Mouse (Mus musculus): ENCODE measurements at regions not wholly inside any gene's neighbourhood (a gene's known extent, or its start where the extent isn't known, plus 50 kb on each side); places are given as distances from the start of the nearest gene placed in this dataset.

DNA sequence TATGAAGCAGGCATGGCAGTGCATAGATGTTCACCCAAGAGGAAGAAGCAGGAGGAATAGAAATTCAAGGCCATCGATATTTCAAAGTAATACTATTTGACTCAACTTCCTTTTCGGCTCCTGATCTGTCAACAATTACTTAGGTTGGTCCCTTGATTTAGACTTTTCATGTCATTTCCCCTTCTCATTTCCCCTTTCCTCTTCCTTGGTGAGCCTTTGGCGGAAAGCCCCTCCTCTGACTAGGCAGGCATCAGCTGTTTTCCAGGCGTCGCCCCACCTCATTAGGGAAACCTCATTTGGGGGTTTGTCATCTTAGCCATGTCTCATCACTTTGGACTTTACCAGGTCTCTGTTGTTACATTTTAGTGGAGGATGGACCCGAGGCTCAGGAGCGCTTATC lies 191.0 kb upstream of the Jarid2 start:
- Histone ChIP-seq H3K27me3 (ENCODE audit: control insufficient read depth, insufficient read depth, low read length) (no peaks in the 10 kb centered on the region), H3K27ac (replicated peaks in 1 of 2; ENCODE audit: control insufficient read depth in 1 of 2, insufficient read depth in 1 of 2, low read depth in 2 of 2, low read length in 2 of 2) (no peak overlapping the region), H3K36me3 (ENCODE audit: control insufficient read depth, insufficient read depth, low read length) (no peaks in the 10 kb centered on the region), H3K9me3 (ENCODE audit: control insufficient read depth, low read length) (peaks cover 5% of the 10 kb centered on the region; the same call in 1 of the 2 replicates), H3K4me3 (ENCODE audit: control insufficient read depth in 1 of 2, insufficient read depth in 1 of 2, low read depth in 1 of 2, low read length in 2 of 2) (no peak overlapping the region), H3K4me1 (ENCODE audit: control insufficient read depth in 2 of 2, insufficient read depth in 2 of 2, low read length in 2 of 2) (no peaks in the 10 kb centered on the region), H3K4me2 (ENCODE audit: low read length) (no peak overlapping the region), H3K9ac (ENCODE audit: low read length) (no peak overlapping the region)
- no peak for ATAC-seq (ENCODE audit: insufficient number of reproducible peaks, insufficient read depth, low FRiP score, low read depth)
- WGBS, result 87% methylated on average over 7 of the region's 7 CpGs

DNA sequence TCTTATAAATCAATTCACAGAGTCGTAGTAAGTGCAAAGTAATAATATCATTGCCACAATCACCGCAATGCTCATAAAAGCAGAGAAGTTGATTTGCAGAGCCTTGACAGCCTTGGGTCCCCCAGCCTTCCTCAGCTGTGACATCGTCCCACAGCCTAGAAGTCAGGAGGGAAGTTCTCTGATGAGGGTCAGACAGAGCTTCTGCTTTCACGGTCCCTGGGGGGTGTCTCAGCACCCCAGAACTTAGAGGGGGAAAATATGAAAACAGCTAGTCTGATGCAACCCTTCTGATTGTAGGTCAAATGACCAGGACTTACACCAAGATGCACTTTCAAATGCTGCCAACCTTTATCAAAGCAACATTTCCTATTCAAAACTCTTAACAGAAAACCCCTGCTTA lies 188.9 kb upstream of the Jarid2 start:
- no peaks in the 10 kb centered on the region for H3K27me3 ChIP-seq (ENCODE audit: control insufficient read depth, insufficient read depth, low read length)
- no peak overlapping the region for H3K4me2 ChIP-seq (ENCODE audit: low read length)
- no peaks in the 10 kb centered on the region for H3K36me3 ChIP-seq (ENCODE audit: control insufficient read depth, insufficient read depth, low read length)
- no peak overlapping the region for H3K9ac ChIP-seq (ENCODE audit: low read length)
- no peak overlapping the region for H3K27ac ChIP-seq (replicated peaks in 1 of 2; ENCODE audit: control insufficient read depth in 1 of 2, insufficient read depth in 1 of 2, low read depth in 2 of 2, low read length in 2 of 2)
- WGBS, result 81% methylated on average over 4 of the region's 4 CpGs
- no peak overlapping the region for H3K4me3 ChIP-seq (ENCODE audit: control insufficient read depth in 1 of 2, insufficient read depth in 1 of 2, low read depth in 1 of 2, low read length in 2 of 2)
- peaks cover 4 to 15% of the 10 kb centered on the region in 2 experiments for H3K4me1 ChIP-seq (ENCODE audit: control insufficient read depth in 2 of 2, insufficient read depth in 2 of 2, low read length in 2 of 2)
- no peak for ATAC-seq (ENCODE audit: insufficient number of reproducible peaks, insufficient read depth, low FRiP score, low read depth)
- H3K9me3 ChIP-seq (ENCODE audit: control insufficient read depth, low read length), result peaks cover 5% of the 10 kb centered on the region; the same call in 1 of the 2 replicates

- H3K9me3 ChIP-seq (ENCODE audit: control insufficient read depth, low read length), result peaks cover 5% of the 10 kb centered on the region; the same call in 1 of the 2 replicates
- WGBS, result 71% methylated on average over 5 of the region's 5 CpGs
- H3K4me1 ChIP-seq (ENCODE audit: control insufficient read depth in 2 of 2, insufficient read depth in 2 of 2, low read length in 2 of 2), result peaks cover 4 to 15% of the 10 kb centered on the region in 2 experiments
- no peak overlapping the region for H3K9ac ChIP-seq (ENCODE audit: low read length)
- no peak overlapping the region for H3K4me3 ChIP-seq (ENCODE audit: control insufficient read depth in 1 of 2, insufficient read depth in 1 of 2, low read depth in 1 of 2, low read length in 2 of 2)
- no peak for ATAC-seq (ENCODE audit: insufficient number of reproducible peaks, insufficient read depth, low FRiP score, low read depth)
- no peaks in the 10 kb centered on the region for H3K27me3 ChIP-seq (ENCODE audit: control insufficient read depth, insufficient read depth, low read length)
- H3K4me2 ChIP-seq (ENCODE audit: low read length), result no peak overlapping the region
- no peak overlapping the region for H3K27ac ChIP-seq (replicated peaks in 1 of 2; ENCODE audit: control insufficient read depth in 1 of 2, insufficient read depth in 1 of 2, low read depth in 2 of 2, low read length in 2 of 2)
- no peaks in the 10 kb centered on the region for H3K36me3 ChIP-seq (ENCODE audit: control insufficient read depth, insufficient read depth, low read length)
Observed at GRCm38 (mm10) chr13:44541243-44541653, 188.0 kb upstream of the Jarid2 start.

DNA sequence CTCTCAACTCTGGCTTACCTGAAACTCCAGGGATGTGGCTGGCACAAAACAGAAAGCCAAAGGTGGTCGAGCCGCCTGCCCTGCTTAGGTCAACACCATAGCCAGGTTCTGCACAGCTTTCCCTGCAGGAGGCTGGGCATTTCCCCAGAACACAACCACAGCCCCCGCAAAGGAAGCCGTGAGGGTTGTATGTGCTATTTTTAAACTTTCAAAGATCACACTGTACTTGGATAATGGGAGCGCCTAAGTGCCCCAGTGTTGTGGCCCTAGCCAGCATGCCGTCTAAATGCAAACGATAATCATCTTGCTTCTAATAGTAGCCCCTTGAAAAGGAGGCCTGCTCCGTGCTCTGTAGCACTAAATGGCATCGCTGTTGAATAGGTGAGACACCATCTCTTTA lies 184.5 kb upstream of the Jarid2 start:
- peak overlapping the region; percentile 44 for H3K4me2 ChIP-seq (ENCODE audit: low read length)
- H3K4me3 ChIP-seq (ENCODE audit: control insufficient read depth in 1 of 2, insufficient read depth in 1 of 2, low read depth in 1 of 2, low read length in 2 of 2), result no peak overlapping the region
- H3K9ac ChIP-seq (ENCODE audit: low read length), result no peak overlapping the region
- ATAC-seq (ENCODE audit: insufficient number of reproducible peaks, insufficient read depth, low FRiP score, low read depth), result no peak
- peaks cover 4 to 15% of the 10 kb centered on the region in 2 experiments for H3K4me1 ChIP-seq (ENCODE audit: control insufficient read depth in 2 of 2, insufficient read depth in 2 of 2, low read length in 2 of 2)
- 20% methylated on average over 9 of the region's 9 CpGs for WGBS
- H3K27me3 ChIP-seq (ENCODE audit: control insufficient read depth, insufficient read depth, low read length), result no peaks in the 10 kb centered on the region
- H3K27ac ChIP-seq (replicated peaks in 1 of 2; ENCODE audit: control insufficient read depth in 1 of 2, insufficient read depth in 1 of 2, low read depth in 2 of 2, low read length in 2 of 2), result peak overlapping the region; percentile 53 to 64
- no peaks in the 10 kb centered on the region for H3K9me3 ChIP-seq (ENCODE audit: control insufficient read depth, low read length)
- no peaks in the 10 kb centered on the region for H3K36me3 ChIP-seq (ENCODE audit: control insufficient read depth, insufficient read depth, low read length)

DNA sequence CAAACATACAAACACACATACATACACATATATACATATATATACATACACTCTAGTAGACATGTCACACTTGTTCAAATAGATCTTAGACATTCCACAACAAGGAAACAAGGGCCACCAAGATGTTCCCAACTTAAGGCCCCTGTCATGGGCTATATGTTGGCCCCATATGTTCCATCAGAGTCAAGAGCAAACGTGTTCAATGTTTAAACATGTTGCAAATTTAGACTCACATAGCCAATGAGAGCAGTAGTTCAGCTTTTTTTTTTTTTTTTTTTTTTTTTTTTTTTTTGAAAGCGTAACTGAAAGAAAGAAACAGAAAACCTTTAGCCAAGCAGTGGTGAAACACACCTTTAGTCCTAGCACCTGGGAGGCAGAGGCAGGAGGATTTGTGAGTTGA lies 183.0 kb upstream of the Jarid2 start:
- Histone ChIP-seq H3K27ac (replicated peaks in 1 of 2; ENCODE audit: control insufficient read depth in 1 of 2, insufficient read depth in 1 of 2, low read depth in 2 of 2, low read length in 2 of 2) (no peak overlapping the region), H3K27me3 (ENCODE audit: control insufficient read depth, insufficient read depth, low read length) (no peaks in the 10 kb centered on the region), H3K36me3 (ENCODE audit: control insufficient read depth, insufficient read depth, low read length) (no peaks in the 10 kb centered on the region), H3K9me3 (ENCODE audit: control insufficient read depth, low read length) (no peaks in the 10 kb centered on the region), H3K4me1 (ENCODE audit: control insufficient read depth in 2 of 2, insufficient read depth in 2 of 2, low read length in 2 of 2) (peaks cover 4 to 15% of the 10 kb centered on the region in 2 experiments), H3K9ac (ENCODE audit: low read length) (no peak overlapping the region), H3K4me3 (ENCODE audit: control insufficient read depth in 1 of 2, insufficient read depth in 1 of 2, low read depth in 1 of 2, low read length in 2 of 2) (no peak overlapping the region), H3K4me2 (ENCODE audit: low read length) (no peak overlapping the region)
- WGBS, result 91% methylated on average over 2 of the region's 2 CpGs
- ATAC-seq (ENCODE audit: insufficient number of reproducible peaks, insufficient read depth, low FRiP score, low read depth), result no peak

DNA sequence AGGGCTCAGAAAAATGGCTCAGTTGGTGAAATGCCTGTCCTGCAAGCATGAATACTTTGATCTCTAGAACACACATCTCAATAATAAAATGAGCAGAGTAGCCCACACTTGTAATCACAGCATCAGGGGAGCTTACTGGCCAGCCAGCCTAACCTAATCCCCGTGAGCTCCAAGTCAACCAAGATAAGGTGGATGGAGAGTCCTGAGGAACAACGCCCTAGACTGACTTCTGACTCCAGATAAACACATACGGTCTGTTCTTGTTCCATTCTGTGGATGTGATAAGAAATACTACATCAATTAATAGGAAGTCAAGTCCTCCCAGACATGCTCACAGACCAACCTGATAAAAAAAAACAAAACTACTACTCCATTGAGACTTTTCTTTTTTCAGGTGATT lies 180.4 kb upstream of the Jarid2 start:
- H3K27me3 ChIP-seq (ENCODE audit: control insufficient read depth, insufficient read depth, low read length), result no peaks in the 10 kb centered on the region
- no peaks in the 10 kb centered on the region for H3K9me3 ChIP-seq (ENCODE audit: control insufficient read depth, low read length)
- no peak for ATAC-seq (ENCODE audit: insufficient number of reproducible peaks, insufficient read depth, low FRiP score, low read depth)
- no peak overlapping the region for H3K4me2 ChIP-seq (ENCODE audit: low read length)
- H3K36me3 ChIP-seq (ENCODE audit: control insufficient read depth, insufficient read depth, low read length), result no peaks in the 10 kb centered on the region
- no peak overlapping the region for H3K9ac ChIP-seq (ENCODE audit: low read length)
- peaks cover 4 to 18% of the 10 kb centered on the region in 2 experiments for H3K4me1 ChIP-seq (ENCODE audit: control insufficient read depth in 2 of 2, insufficient read depth in 2 of 2, low read length in 2 of 2)
- H3K4me3 ChIP-seq (ENCODE audit: control insufficient read depth in 1 of 2, insufficient read depth in 1 of 2, low read depth in 1 of 2, low read length in 2 of 2), result no peak overlapping the region
- 37% methylated on average over 3 of the region's 3 CpGs for WGBS
- H3K27ac ChIP-seq (replicated peaks in 1 of 2; ENCODE audit: control insufficient read depth in 1 of 2, insufficient read depth in 1 of 2, low read depth in 2 of 2, low read length in 2 of 2), result no peak overlapping the region

DNA sequence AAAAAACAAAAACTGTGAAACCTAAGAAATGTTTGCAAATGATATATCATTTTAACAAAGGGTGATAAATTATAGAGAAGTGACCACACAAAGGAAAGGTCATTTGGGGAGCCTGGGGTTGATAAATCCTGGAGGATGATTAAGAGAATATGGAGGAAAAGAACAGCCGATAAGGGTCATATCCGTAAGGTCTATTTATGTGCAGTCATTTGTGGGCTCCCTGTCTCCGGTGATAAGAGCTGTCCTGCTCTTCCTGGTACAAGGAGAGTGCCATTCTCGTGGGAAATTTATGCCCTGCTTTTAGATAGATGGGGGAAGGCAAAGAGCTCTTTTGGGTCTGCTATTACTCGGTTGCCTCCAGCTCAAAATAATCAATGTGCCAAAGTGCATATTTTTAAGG lies 175.9 kb upstream of the Jarid2 start:
- Histone ChIP-seq H3K36me3 (ENCODE audit: control insufficient read depth, insufficient read depth, low read length) (no peaks in the 10 kb centered on the region), H3K4me3 (ENCODE audit: control insufficient read depth in 1 of 2, insufficient read depth in 1 of 2, low read depth in 1 of 2, low read length in 2 of 2) (no peak overlapping the region), H3K27me3 (ENCODE audit: control insufficient read depth, insufficient read depth, low read length) (no peaks in the 10 kb centered on the region), H3K4me1 (ENCODE audit: control insufficient read depth in 2 of 2, insufficient read depth in 2 of 2, low read length in 2 of 2) (0 out of 4 replicates have a peak, but pooled peaks cover 0 to 3% of the 10 kb centered on the region in 2 experiments), H3K4me2 (ENCODE audit: low read length) (no peak overlapping the region), H3K27ac (replicated peaks in 1 of 2; ENCODE audit: control insufficient read depth in 1 of 2, insufficient read depth in 1 of 2, low read depth in 2 of 2, low read length in 2 of 2) (no peak overlapping the region), H3K9me3 (ENCODE audit: control insufficient read depth, low read length) (no peaks in the 10 kb centered on the region), H3K9ac (ENCODE audit: low read length) (no peak overlapping the region)
- ATAC-seq (ENCODE audit: insufficient number of reproducible peaks, insufficient read depth, low FRiP score, low read depth), result no peak
- 32% methylated on average over 5 of the region's 5 CpGs for WGBS

DNA sequence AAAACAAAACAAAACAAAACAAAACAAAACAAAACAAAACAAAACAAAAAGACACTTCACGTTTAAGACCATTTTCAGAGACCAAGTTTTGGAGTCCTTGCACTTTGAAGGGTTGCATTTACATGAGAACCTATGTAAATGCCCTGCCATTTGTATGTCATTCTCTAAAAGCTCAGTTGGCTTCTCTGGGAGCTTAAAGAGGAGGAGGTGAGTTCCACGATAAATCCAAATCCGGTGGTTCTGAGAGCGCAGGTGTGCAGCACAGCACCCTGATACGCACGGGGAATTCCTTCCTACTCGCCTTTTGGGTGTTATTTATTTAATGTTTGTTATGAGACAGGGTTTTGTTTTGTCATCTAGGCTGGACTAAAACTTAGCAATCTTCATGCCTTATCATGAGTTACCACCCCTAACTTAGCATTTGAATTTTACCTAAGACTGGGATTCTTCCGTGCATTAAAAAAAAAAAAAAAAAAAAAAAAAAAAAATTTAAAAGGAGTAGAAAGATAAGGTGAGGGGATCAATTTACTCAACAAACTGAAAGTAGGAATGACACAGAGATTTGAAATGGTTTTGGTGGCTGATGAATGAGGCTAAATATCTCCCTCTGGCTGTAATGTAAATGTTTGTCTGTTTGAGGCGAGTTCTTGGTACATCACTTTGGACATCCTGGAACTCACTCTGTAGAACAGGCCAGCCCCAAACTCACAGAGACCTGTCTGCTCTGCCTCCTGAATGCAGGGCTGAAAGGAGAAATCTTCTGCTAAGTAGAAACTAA lies 174.4 kb upstream of the Jarid2 start:
- H3K9ac ChIP-seq (ENCODE audit: low read length), result no peak overlapping the region
- no peak overlapping the region for H3K4me2 ChIP-seq (ENCODE audit: low read length)
- peaks cover 0 to 3% of the 10 kb centered on the region in 2 experiments; a peak in 1 of 4 replicates for H3K4me1 ChIP-seq (ENCODE audit: control insufficient read depth in 2 of 2, insufficient read depth in 2 of 2, low read length in 2 of 2)
- H3K36me3 ChIP-seq (ENCODE audit: control insufficient read depth, insufficient read depth, low read length), result no peaks in the 10 kb centered on the region
- whole genome bisulfite sequencing, result 82% methylated on average over 9 of the region's 9 CpGs
- H3K4me3 ChIP-seq (ENCODE audit: control insufficient read depth in 1 of 2, insufficient read depth in 1 of 2, low read depth in 1 of 2, low read length in 2 of 2), result no peak overlapping the region
- H3K27ac ChIP-seq (replicated peaks in 1 of 2; ENCODE audit: control insufficient read depth in 1 of 2, insufficient read depth in 1 of 2, low read depth in 2 of 2, low read length in 2 of 2), result no peak overlapping the region
- no peaks in the 10 kb centered on the region for H3K27me3 ChIP-seq (ENCODE audit: control insufficient read depth, insufficient read depth, low read length)
- H3K9me3 ChIP-seq (ENCODE audit: control insufficient read depth, low read length), result no peaks in the 10 kb centered on the region
- ATAC-seq (ENCODE audit: insufficient number of reproducible peaks, insufficient read depth, low FRiP score, low read depth), result no peak
